13 mouse cellular contexts compared by ENCODE assay signal in genomic region chr3:123093640-123094361, GRCm38 (mm10). TPM values are rescaled to one million over a fixed set of nuclear protein-coding genes. Genes with fewer than 3 reads are reported as not detected.
DNase-seq lines count a peak whose midpoint lies in the region; ATAC-seq and TF ChIP-seq lines count a peak whose summit lies in the region.
"Had no signal": no experiment of that assay in that cellular context is flagged by ENCODE, and none has a peak within 500 bp of the region (broad histone marks: within the 10 kb centered on the region; RNA-seq: fewer than 3 reads in every experiment).

No protein-coding gene starts in this region.

- TF ChIP-seq CTCF in lung, postnatal 0 days (IDR thresholded peaks at IDR 0.05) = no peak
- TF ChIP-seq CTCF in lung, adult 2 months (IDR thresholded peaks at IDR 0.05; ENCODE audit: insufficient read depth, low read length) = no peak

- intact Hi-C loops in heart, postnatal 14 days (cut with DNase I) = loop anchor here (2.0 kb wide), 1 partner anchor 59 kb away; the partner anchor contains the start of gene Myoz2

- no peaks in the 10 kb centered on the region for H3K9me3 ChIP-seq in heart, embryonic 11.5 days (replicated peaks; ENCODE audit: control insufficient read depth, low read length)
- H3K9me3 ChIP-seq in lung, postnatal 0 days (ENCODE audit: low read length) = no peaks in the 10 kb centered on the region
- H3K9me3 ChIP-seq in stomach, embryonic 14.5 days (ENCODE audit: control insufficient read depth, low read depth, low read length) = no peaks in the 10 kb centered on the region

- no peaks in the 10 kb centered on the region for H3K27me3 ChIP-seq in heart, embryonic 11.5 days (ENCODE audit: control insufficient read depth, insufficient read depth, low read length)
- no peaks in the 10 kb centered on the region for H3K27me3 ChIP-seq in lung, postnatal 0 days (replicated peaks; ENCODE audit: insufficient read depth, low read length)
- H3K27me3 ChIP-seq in stomach, embryonic 14.5 days (ENCODE audit: control insufficient read depth, insufficient read depth, low read length) = no peaks in the 10 kb centered on the region

- ATAC-seq in heart, embryonic 11.5 days (replicated peaks; ENCODE audit: insufficient number of reproducible peaks, low FRiP score, low TSS enrichment) = no peak
- ATAC-seq in lung, postnatal 0 days = peak; percentile 49
- ATAC-seq in stomach, embryonic 14.5 days (ENCODE audit: insufficient number of reproducible peaks, insufficient read depth, low FRiP score, low read depth) = peak; percentile 20; the same call in 1 of the 2 replicates
- ATAC-seq: CD4-positive, CD25-positive, alpha-beta regulatory T cell, adult 4 months had no signal

- TF ChIP-seq EP300 in lung, postnatal 0 days (IDR thresholded peaks at IDR 0.05) = no peak

- TF ChIP-seq POLR2A in lung, adult 2 months (IDR thresholded peaks at IDR 0.05; ENCODE audit: borderline replicate concordance, extremely low read depth, low read depth, low read length) = no peak

- H3K4me2 ChIP-seq in heart, embryonic 11.5 days = peak overlapping the region; percentile 10; the same call in 1 of the 2 replicates
- H3K4me2 ChIP-seq in lung, postnatal 0 days (replicated peaks; ENCODE audit: low read depth, low read length) = peak overlapping the region; percentile 36
- peak overlapping the region; percentile 25; the same call in 1 of the 2 replicates for H3K4me2 ChIP-seq in stomach, embryonic 14.5 days (replicated peaks; ENCODE audit: low read depth, low read length)

- peak overlapping the region; percentile 88 for H3K27ac ChIP-seq in heart, embryonic 11.5 days (ENCODE audit: low read depth, low read length)
- H3K27ac ChIP-seq in lung, postnatal 0 days (ENCODE audit: low read length) = peak overlapping the region; percentile 69
- H3K27ac ChIP-seq in stomach, embryonic 14.5 days (ENCODE audit: low read length) = peak overlapping the region; percentile 71; the same call in 1 of the 2 replicates

- 73% methylated on average over 11 of the region's 11 CpGs for WGBS in heart, embryonic 11.5 days (ENCODE audit: insufficient replicate concordance)
- 37% methylated on average over 11 of the region's 11 CpGs for WGBS in lung, postnatal 0 days
- 52% methylated on average over 11 of the region's 11 CpGs for WGBS in lung, adult 2 months
- WGBS in stomach, embryonic 14.5 days = 53% methylated on average over 11 of the region's 11 CpGs

- H3K4me1 ChIP-seq in heart, embryonic 11.5 days (ENCODE audit: control insufficient read depth, insufficient read depth, low read length) = peaks cover 23% of the 10 kb centered on the region
- peaks cover 15% of the 10 kb centered on the region; the same call in 1 of the 2 replicates for H3K4me1 ChIP-seq in lung, postnatal 0 days (ENCODE audit: insufficient read depth, low read depth, low read length)
- peaks cover 15% of the 10 kb centered on the region for H3K4me1 ChIP-seq in lung, adult 2 months (ENCODE audit: control insufficient read depth, insufficient read depth, low read length)
- H3K4me1 ChIP-seq in stomach, embryonic 14.5 days (ENCODE audit: control insufficient read depth, insufficient read depth, low read length) = no peaks in the 10 kb centered on the region

- DNase-seq in heart, postnatal 14 days = no peak
- DNase-seq in lung, postnatal 0 days (ENCODE audit: low spot score) = peak; percentile 52
- no peak for DNase-seq in lung, adult 2 months
- peak; percentile 38 for DNase-seq in kidney, postnatal 14 days
- DNase-seq in frontal cortex, postnatal 25 days (ENCODE audit: low spot score in 2 of 2) = no peak
- DNase-seq in ovary, postnatal 10 days (ENCODE audit: low spot score) = no peak
- DNase-seq: gastrocnemius, postnatal 14 days; layer of hippocampus, postnatal 36 days; right cerebral cortex, adult 18-20 months; thymus, adult 18-20 months had no signal

- H3K4me3 ChIP-seq in heart, embryonic 11.5 days (ENCODE audit: low read depth, low read length) = no peak overlapping the region
- H3K4me3 ChIP-seq in lung, postnatal 0 days (ENCODE audit: low read depth, low read length) = peak overlapping the region; percentile 5; the same call in 1 of the 2 replicates
- H3K4me3 ChIP-seq in lung, adult 2 months (replicated peaks; ENCODE audit: extremely low read depth, low read depth, low read length) = no peak overlapping the region
- no peak overlapping the region for H3K4me3 ChIP-seq in stomach, embryonic 14.5 days (ENCODE audit: low read depth, low read length)

- H3K9ac ChIP-seq in heart, embryonic 11.5 days (ENCODE audit: low read depth, low read length) = no peak overlapping the region
- H3K9ac ChIP-seq in lung, postnatal 0 days (replicated peaks; ENCODE audit: low read depth) = no peak overlapping the region
- H3K9ac ChIP-seq in stomach, embryonic 14.5 days (replicated peaks; ENCODE audit: low read depth, low read length) = no peak overlapping the region

- H3K36me3 ChIP-seq in heart, embryonic 11.5 days (ENCODE audit: control insufficient read depth, insufficient read depth, low read length) = no peaks in the 10 kb centered on the region
- H3K36me3 ChIP-seq in lung, postnatal 0 days (ENCODE audit: insufficient read depth, low read length) = no peaks in the 10 kb centered on the region
- no peaks in the 10 kb centered on the region for H3K36me3 ChIP-seq in stomach, embryonic 14.5 days (ENCODE audit: control insufficient read depth, insufficient read depth, low read length)

RNA-seq across cellular contexts. Expression of gene Myoz2, which starts 59.0 kb away (rescaled TPM):
- polyA plus RNA-seq in heart, embryonic 11.5 days (2014; fragmentation: Nextera tagmentation; extraction: Ambion mirVana) = 100 and 111 TPM in 2 replicates
- total RNA-seq in heart, postnatal 14 days (2021) = 1,000 to 10,000 TPM; 1,719 to 1,785 TPM
- 3.7 and 5.5 TPM in 2 replicates for polyA plus RNA-seq in lung, postnatal 0 days (2015; fragmentation: Nextera tagmentation; extraction: Ambion mirVana)
- polyA plus RNA-seq in lung, adult 2 months (2012; rRNA removed) = 4.3 and 11.6 TPM in 2 replicates
- polyA plus RNA-seq in stomach, embryonic 14.5 days (2014; fragmentation: Nextera tagmentation; extraction: Ambion mirVana) = 0.17 TPM in 1 of 2 replicates, not detected in the other

Comparison
In these comparisons a context has a peak if more than half of its experiments do, and no peak if none do; other contexts are left out.
1. DNase-seq: peak in lung, postnatal 0 days (single experiment) and kidney, postnatal 14 days (single experiment); none in heart, postnatal 14 days (0 of 2), lung, adult 2 months (single experiment), frontal cortex, postnatal 25 days (0 of 2) and ovary, postnatal 10 days (single experiment).
2. Peak in every context shown above with its lines, with median percentiles within 50 percentile points of each other: H3K27ac ChIP-seq and H3K4me2 ChIP-seq.